Mouse (Mus musculus) embryonic facial prominence, embryonic 12.5 days (tissue): ENCODE results near the gene Gm42906. TPM values are rescaled to one million over a fixed set of nuclear protein-coding genes. Genes with fewer than 3 reads are reported as not detected.

Source experiments
- ATAC-seq: fragments of 200-750 bp; cut with Nextera tagmentation; 2 replicates; pipeline ENCODE4 v1.8.0; 2017; ENCODE audit not compliant: insufficient number of reproducible peaks, insufficient read depth, low FRiP score, low TSS enrichment
- H3K27ac ChIP-seq: fragments of 300-500 bp; sonication (generic); 2 replicates; pipeline ENCODE4 v1.5.1; 2016; ENCODE audit warnings: mild to moderate bottlenecking
- H3K27me3 ChIP-seq: fragments of 300-500 bp; sonication (generic); 2 replicates; pipeline ENCODE4 v1.6.1; 2016; ENCODE audit warnings: mild to moderate bottlenecking, moderate library complexity
- H3K36me3 ChIP-seq: fragments of 300-500 bp; sonication (generic); 2 replicates; pipeline ENCODE4 v1.6.1; 2016; ENCODE audit warnings: mild to moderate bottlenecking
- H3K4me1 ChIP-seq: fragments of 300-500 bp; sonication (generic); 2 replicates; pipeline ENCODE4 v1.6.1; 2016
- H3K4me2 ChIP-seq: fragments of 300-500 bp; sonication (generic); replicated peaks from 2 replicates; pipeline ENCODE4 v1.6.1; 2016; ENCODE audit warnings: mild to moderate bottlenecking, moderate library complexity
- H3K4me3 ChIP-seq: fragments of 300-500 bp; sonication (generic); 2 replicates; pipeline ENCODE4 v1.5.1; 2016; ENCODE audit warnings: mild to moderate bottlenecking
- H3K9ac ChIP-seq: fragments of 300-500 bp; sonication (generic); 2 replicates; pipeline ENCODE4 v1.6.1; 2016; ENCODE audit warnings: mild to moderate bottlenecking, moderate library complexity
- H3K9me3 ChIP-seq: fragments of 300-500 bp; sonication (generic); 2 replicates; pipeline ENCODE4 v1.6.1; 2016; ENCODE audit warnings: mild to moderate bottlenecking, moderate library complexity
- WGBS: fragments of 180-500 bp; shearing (Covaris S2); methylation state at CpG from one replicate; pipeline ENCODE4 v1.1.7; 2016; 5-methylcytosine and 5-hydroxymethylcytosine counted together
- polyA plus RNA-seq: library from polyadenylated mRNA; unstranded; fragments of >200 nt; fragmentation: Nextera tagmentation; extraction: Ambion mirVana; gene quantifications from 2 replicates; pipeline ENCODE4 v1.2.1, GENCODE M21; 2016

Gm42906 gene
- polyA plus RNA-seq, 1 experiment from 2014 or later: not detected

DNA sequence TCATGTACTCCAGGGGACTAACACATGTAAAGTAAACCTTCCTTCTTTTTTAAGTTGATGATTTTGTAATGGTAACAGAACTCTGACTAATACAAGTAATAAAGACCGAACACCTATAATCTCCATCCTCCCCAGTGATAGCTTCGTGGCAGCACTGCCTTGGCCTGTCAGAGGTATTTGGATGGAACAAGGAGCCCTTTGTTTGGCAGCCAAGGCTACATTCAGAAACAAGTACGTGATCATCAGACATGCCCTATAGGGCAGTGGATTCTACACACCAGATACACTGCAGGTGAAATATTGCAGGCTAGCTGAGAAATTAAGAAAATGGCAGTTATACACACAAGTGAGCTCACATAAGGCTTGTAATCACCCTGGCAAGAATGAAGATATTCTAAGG lies 79.5 kb downstream of the Gm42906 start:
- WGBS: 48% methylated on average over 3 of the region's 3 CpGs

DNA sequence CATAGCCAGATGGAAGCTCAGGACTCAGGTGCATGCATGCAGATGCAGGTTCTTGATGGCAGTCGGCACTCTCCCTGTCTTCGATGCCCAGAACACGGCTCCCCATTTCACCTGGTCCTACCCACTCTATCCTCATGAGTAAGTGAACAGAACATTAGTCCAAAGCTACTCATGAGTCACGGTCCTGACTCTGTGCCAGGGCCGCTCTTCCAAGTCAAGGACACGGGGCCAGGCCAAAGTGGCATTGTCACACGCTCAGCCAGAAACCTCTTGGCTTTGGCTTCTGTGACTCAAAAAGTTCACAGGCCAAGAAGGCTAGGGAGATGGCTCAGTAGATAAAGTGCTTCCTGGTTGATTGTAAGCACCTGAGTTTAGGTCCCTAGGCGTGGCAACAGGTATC lies 81.3 kb downstream of the Gm42906 start:
- Histone ChIP-seq H3K4me2 (no peak overlapping the region), H3K27ac (no peak overlapping the region), H3K36me3 (no peaks in the 10 kb centered on the region), H3K9ac (no peak overlapping the region), H3K4me3 (no peak overlapping the region), H3K27me3 (no peaks in the 10 kb centered on the region), H3K9me3 (no peaks in the 10 kb centered on the region), H3K4me1 (no peaks in the 10 kb centered on the region)
- ATAC-seq: no peak
- 94% methylated on average over 8 of the region's 8 CpGs for WGBS

More for the DNA sequence above, 79.5 kb downstream of the Gm42906 start:
- no peaks in the 10 kb centered on the region for H3K9me3 ChIP-seq
- H3K27ac ChIP-seq: no peak overlapping the region
- no peaks in the 10 kb centered on the region for H3K27me3 ChIP-seq
- H3K4me3 ChIP-seq: no peak overlapping the region
- H3K4me1 ChIP-seq: no peaks in the 10 kb centered on the region
- no peak overlapping the region for H3K4me2 ChIP-seq
- no peak for ATAC-seq
- H3K9ac ChIP-seq: no peak overlapping the region
- no peaks in the 10 kb centered on the region for H3K36me3 ChIP-seq

DNA sequence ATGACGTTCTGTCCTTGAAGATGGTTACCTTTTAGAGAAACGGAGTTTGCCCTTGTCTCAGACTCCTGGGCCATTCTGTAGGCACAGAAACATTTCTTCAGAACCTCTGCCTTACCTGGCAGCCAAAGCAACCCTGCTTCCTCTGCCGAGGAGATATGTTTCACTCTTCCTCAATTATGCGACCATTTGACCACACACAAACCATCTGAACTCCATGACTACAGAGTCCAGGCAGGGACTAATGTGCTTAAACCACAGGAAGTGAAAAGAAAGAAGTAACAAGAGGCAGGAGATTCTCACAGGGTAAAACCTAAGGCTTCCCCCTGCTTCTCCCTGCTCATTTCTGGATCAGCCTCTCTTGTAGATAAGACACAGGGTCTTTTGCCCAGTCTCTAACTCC lies 83.2 kb downstream of the Gm42906 start:
- H3K36me3 ChIP-seq: no peaks in the 10 kb centered on the region
- ATAC-seq: no peak
- no peaks in the 10 kb centered on the region for H3K4me1 ChIP-seq
- no peak overlapping the region for H3K9ac ChIP-seq
- no peaks in the 10 kb centered on the region for H3K27me3 ChIP-seq
- 75% methylated on average over 4 of the region's 4 CpGs for WGBS
- no peak overlapping the region for H3K4me2 ChIP-seq
- H3K4me3 ChIP-seq: no peak overlapping the region
- no peak overlapping the region for H3K27ac ChIP-seq
- H3K9me3 ChIP-seq: no peaks in the 10 kb centered on the region

DNA sequence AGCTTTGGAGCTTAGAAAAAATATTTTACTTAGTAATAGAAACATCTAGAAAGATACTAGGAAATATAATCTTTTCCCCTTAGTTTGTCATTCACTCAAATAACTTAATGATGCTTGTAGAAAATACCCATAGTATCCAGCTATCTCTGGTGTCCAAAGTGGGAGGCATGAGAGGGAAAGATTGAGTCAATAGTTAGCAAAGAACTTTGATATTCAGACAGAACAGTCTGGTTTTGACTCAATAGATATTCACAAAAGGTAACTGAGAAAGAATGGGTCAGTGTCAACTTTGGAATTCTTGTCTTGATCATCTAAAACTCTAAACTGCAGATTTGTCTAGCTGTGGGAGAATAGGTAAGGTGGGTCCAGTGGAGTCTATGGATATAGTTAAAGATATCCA lies 94.3 kb downstream of the Gm42906 start:
- H3K9me3 ChIP-seq: no peaks in the 10 kb centered on the region
- no peaks in the 10 kb centered on the region for H3K36me3 ChIP-seq
- no peak overlapping the region for H3K4me2 ChIP-seq
- no peaks in the 10 kb centered on the region for H3K4me1 ChIP-seq
- ATAC-seq: no peak
- H3K27ac ChIP-seq: no peak overlapping the region
- no peaks in the 10 kb centered on the region for H3K27me3 ChIP-seq
- no peak overlapping the region for H3K9ac ChIP-seq
- H3K4me3 ChIP-seq: no peak overlapping the region

DNA sequence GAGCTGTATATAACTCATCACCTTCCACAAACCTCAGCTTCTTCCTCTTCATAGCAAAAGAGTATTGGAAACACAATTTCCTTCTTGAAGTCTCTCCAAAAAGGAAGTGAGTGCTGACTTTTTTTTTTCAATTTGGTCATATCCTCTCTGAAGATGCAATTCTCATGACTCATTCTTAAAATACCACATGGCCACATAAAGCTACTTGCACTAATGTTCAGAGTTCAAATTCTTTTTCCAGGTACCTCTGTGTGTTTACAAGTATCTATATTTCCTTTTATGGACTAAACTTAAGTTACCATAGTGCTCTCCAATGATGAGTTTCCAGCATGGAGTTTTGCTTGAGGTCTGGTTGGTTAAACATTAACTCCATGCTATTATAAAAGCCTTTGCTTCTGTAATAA lies 94.8 kb downstream of the Gm42906 start:
- Histone ChIP-seq H3K27ac (no peak overlapping the region), H3K4me2 (no peak overlapping the region), H3K36me3 (no peaks in the 10 kb centered on the region), H3K9ac (no peak overlapping the region), H3K4me3 (no peak overlapping the region), H3K27me3 (no peaks in the 10 kb centered on the region), H3K4me1 (no peaks in the 10 kb centered on the region), H3K9me3 (no peaks in the 10 kb centered on the region)
- no peak for ATAC-seq

DNA sequence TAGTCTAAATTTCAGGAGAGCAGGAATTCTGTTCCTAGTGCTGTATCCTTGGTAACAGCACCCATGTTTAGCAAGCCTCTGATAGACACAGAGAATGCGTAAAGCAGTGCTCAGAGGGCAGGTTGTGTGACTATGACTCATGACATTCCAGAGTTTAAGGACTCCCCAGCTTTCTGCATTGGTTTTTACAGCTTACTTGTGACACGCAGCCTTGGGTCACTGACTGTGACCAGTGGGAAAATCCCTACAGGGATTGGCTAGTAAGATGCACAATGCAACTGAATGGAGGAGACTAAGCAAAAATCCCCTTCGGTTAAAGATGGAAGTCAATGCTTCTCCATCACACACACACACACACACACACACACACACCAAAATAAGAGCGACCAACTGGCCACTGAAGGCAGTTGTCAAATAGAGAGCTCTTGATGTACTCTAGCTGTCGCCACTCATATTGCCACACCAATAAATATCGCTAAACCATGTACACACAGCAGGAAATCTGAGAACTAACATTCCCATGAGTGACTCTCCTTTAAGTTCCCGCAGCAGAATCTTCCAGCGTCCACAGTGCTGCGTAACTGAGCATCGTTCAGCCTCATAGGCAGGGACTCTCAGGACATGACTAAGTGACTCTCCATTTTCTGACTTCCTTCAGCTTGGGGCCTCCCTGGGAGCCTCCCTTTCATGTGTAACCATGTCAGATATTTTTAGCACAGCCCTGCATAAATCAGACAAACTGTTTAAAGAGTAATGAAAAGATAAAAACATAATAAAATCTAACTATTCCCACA lies 112.0 kb downstream of the Gm42906 start:
- no peak overlapping the region for H3K4me3 ChIP-seq
- no peaks in the 10 kb centered on the region for H3K27me3 ChIP-seq
- H3K9me3 ChIP-seq: no peaks in the 10 kb centered on the region
- no peak overlapping the region for H3K4me2 ChIP-seq
- no peak overlapping the region for H3K9ac ChIP-seq
- 71% methylated on average over 10 of the region's 10 CpGs for WGBS
- H3K27ac ChIP-seq: no peak overlapping the region
- no peaks in the 10 kb centered on the region for H3K4me1 ChIP-seq
- no peak for ATAC-seq
- H3K36me3 ChIP-seq: no peaks in the 10 kb centered on the region

DNA sequence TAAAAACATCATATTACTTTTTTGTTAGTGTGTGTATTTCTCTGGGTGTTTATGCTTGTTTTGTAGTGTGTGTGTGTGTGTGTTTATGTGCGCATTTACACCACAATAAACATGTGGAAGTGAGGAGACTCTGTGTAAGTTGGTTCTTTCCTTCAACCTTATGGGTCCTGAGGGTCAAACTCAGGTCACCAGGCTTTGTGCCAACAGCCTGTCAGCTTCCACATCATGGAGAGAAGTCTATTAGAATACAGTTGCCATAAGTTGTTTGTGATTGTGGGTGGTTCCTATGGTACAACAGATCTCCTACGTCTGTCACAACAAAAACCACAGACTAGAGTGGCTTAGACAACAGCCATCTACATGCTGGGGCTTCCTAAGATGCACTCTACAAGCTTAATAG lies 127.7 kb downstream of the Gm42906 start:
- H3K27ac ChIP-seq: no peak overlapping the region
- H3K9me3 ChIP-seq: no peaks in the 10 kb centered on the region
- no peak overlapping the region for H3K9ac ChIP-seq
- no peak overlapping the region for H3K4me3 ChIP-seq
- WGBS: 87% methylated on average over 2 of the region's 2 CpGs
- ATAC-seq: no peak
- H3K36me3 ChIP-seq: no peaks in the 10 kb centered on the region
- H3K4me2 ChIP-seq: no peak overlapping the region
- no peaks in the 10 kb centered on the region for H3K4me1 ChIP-seq
- H3K27me3 ChIP-seq: no peaks in the 10 kb centered on the region

DNA sequence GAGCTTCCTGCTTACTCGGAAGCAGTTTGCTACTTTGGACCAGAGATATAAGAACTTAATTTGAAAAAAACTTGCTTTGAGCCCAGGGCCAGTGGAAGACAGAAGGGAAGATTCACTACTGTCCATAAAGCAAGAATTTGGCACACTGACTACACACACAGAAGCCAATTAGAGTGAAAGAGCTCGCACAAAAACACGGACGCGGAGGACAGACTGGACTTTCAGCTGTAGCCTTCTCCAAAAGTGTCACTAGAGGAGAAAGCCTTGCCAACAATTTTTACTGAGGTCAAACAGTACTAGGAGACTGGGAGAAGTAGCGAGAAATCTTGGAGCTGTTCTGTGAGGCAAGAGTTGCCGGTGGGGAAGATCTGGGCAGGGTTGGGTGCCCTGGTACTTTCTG lies 128.4 kb downstream of the Gm42906 start:
- no peaks in the 10 kb centered on the region for H3K27me3 ChIP-seq
- H3K9me3 ChIP-seq: no peaks in the 10 kb centered on the region
- H3K36me3 ChIP-seq: no peaks in the 10 kb centered on the region
- 89% methylated on average over 7 of the region's 7 CpGs for WGBS
- H3K4me3 ChIP-seq: no peak overlapping the region
- H3K4me1 ChIP-seq: no peaks in the 10 kb centered on the region
- no peak overlapping the region for H3K27ac ChIP-seq
- ATAC-seq: no peak
- H3K4me2 ChIP-seq: no peak overlapping the region
- H3K9ac ChIP-seq: no peak overlapping the region

DNA sequence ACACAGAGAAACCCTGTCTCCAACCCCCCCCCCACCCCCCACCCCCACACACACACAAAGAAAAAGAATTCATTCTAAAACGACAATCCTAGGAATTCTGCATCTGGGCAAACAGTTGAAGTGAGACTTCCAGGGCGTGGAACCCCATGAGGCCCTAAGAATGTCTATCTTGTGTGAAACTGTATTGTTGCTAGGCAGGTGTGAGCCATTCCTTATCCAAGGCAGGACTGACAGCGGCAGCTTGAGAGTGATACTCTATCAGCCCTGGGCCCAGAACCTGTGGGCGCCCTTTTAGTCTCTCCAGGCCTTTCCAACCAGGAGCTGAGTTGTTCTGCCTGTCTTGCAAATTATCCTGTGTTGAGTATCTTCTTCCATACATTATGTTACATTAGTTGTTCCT lies 129.6 kb downstream of the Gm42906 start:
- H3K27me3 ChIP-seq: no peaks in the 10 kb centered on the region
- no peak overlapping the region for H3K4me3 ChIP-seq
- H3K4me2 ChIP-seq: no peak overlapping the region
- no peaks in the 10 kb centered on the region for H3K36me3 ChIP-seq
- no peak for ATAC-seq
- no peak overlapping the region for H3K9ac ChIP-seq
- no peaks in the 10 kb centered on the region for H3K4me1 ChIP-seq
- H3K27ac ChIP-seq: no peak overlapping the region
- no peaks in the 10 kb centered on the region for H3K9me3 ChIP-seq
- 66% methylated on average over 4 of the region's 4 CpGs for WGBS

DNA sequence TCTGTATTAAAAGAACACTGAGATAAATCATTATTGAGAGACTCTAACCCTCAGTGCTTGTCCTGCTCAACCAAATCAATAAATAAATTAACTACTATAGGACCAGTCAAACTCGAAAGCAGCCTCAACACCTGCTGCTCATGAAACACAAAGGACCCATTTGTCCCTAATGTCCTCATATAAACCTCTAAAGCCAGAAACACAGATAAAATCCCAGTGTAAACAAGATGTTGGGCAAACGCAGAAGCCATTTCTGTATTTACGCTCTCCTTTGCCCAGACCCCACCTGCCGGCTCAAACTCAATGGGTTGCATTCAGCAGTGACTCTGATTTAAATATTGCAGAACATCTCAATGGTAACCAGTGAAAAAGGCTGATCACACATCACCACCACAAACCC lies 131.7 kb downstream of the Gm42906 start:
- no peaks in the 10 kb centered on the region for H3K36me3 ChIP-seq
- H3K27me3 ChIP-seq: no peaks in the 10 kb centered on the region
- 79% methylated on average over 4 of the region's 4 CpGs for WGBS
- H3K9ac ChIP-seq: no peak overlapping the region
- ATAC-seq: no peak
- H3K9me3 ChIP-seq: no peaks in the 10 kb centered on the region
- no peaks in the 10 kb centered on the region for H3K4me1 ChIP-seq
- H3K27ac ChIP-seq: no peak overlapping the region
- H3K4me3 ChIP-seq: no peak overlapping the region
- H3K4me2 ChIP-seq: no peak overlapping the region

DNA sequence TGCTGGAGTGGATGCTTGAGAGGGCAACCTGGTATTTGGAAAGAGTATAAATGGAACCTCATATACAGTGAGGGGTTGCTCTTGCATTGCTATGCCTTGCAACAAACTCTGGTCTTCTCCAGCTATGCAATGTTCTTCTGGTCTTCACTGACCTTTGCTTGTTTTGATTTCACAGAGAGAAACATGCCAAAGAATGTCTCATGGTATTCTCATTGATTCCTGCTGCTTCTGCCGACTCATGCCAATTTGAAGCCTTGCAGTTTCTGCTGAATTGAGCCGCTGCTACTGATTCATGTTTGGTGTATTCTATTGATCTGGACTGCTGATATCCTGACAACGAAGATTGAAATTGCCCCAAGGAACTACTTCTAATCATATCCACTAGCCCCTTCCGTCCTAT lies 134.4 kb downstream of the Gm42906 start:
- no peaks in the 10 kb centered on the region for H3K27me3 ChIP-seq
- no peak for ATAC-seq
- H3K36me3 ChIP-seq: no peaks in the 10 kb centered on the region
- H3K4me1 ChIP-seq: no peaks in the 10 kb centered on the region
- H3K9me3 ChIP-seq: peaks cover 4% of the 10 kb centered on the region; the same call in 1 of the 2 replicates
- H3K4me2 ChIP-seq: no peak overlapping the region
- no peak overlapping the region for H3K27ac ChIP-seq
- no peak overlapping the region for H3K4me3 ChIP-seq
- no peak overlapping the region for H3K9ac ChIP-seq
- 84% methylated on average over 4 of the region's 4 CpGs for WGBS

DNA sequence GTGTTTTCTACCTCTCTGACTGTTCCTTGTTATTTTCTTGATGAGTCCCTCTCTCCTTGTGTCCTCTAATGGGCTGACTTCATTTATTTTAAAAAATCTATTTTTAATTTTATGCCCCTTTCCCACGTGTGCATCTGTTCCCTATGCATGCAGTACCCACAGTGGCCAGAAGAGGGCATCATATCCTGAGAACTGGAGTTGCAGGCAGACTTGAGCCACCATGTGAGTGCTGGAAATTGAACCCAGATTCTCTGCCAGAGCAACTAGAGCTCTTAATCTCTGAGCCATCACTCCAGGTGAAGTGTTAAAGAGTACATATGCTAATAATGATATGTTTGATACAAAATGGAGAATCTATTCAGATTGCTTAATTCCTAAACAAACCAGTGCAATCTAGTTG lies 135.7 kb downstream of the Gm42906 start:
- Histone ChIP-seq H3K27ac (no peak overlapping the region), H3K4me2 (no peak overlapping the region), H3K4me1 (no peaks in the 10 kb centered on the region), H3K27me3 (no peaks in the 10 kb centered on the region), H3K9me3 (peaks cover 4% of the 10 kb centered on the region; the same call in 1 of the 2 replicates), H3K9ac (no peak overlapping the region), H3K36me3 (no peaks in the 10 kb centered on the region), H3K4me3 (no peak overlapping the region)
- WGBS: 19% methylated on average over 1 of the region's 1 CpGs
- no peak for ATAC-seq
